Mouse (Mus musculus): Measurements from ENCODE around the gene Dennd2d. TPM values are rescaled to one million over a fixed set of nuclear protein-coding genes. Genes with fewer than 3 reads are reported as not detected.

Dennd2d gene
- polyA plus RNA-seq, 2 experiments, result 2.1 to 4.0 TPM

GRCm38 (mm10) chr3:106528032-106528431 lies 45.8 kb downstream of the Dennd2d start:
- no peak for TF ChIP-seq CTCF (IDR thresholded peaks at IDR 0.05; ENCODE audit: low read depth)
- no peak for TF ChIP-seq EP300 (IDR thresholded peaks at IDR 0.05; ENCODE audit: low read depth)
- ATAC-seq (ENCODE audit: insufficient read depth), result no peak
- Histone ChIP-seq H3K4me3 (ENCODE audit: insufficient read depth in 1 of 2, low read depth in 2 of 2, low read length in 2 of 2) (no peak overlapping the region), H3K9me3 (ENCODE audit: control insufficient read depth, low read length) (no peaks in the 10 kb centered on the region), H3K4me2 (ENCODE audit: low read depth) (no peak overlapping the region), H3K9ac (replicated peaks) (no peak overlapping the region), H3K27ac (no peak overlapping the region), H3K27me3 (ENCODE audit: control insufficient read depth, insufficient read depth, low read length) (no peaks in the 10 kb centered on the region), H3K4me1 (replicated peaks; ENCODE audit: control insufficient read depth in 2 of 2, insufficient read depth in 2 of 2, low read length in 1 of 2) (no peaks in the 10 kb centered on the region), H3K36me3 (replicated peaks; ENCODE audit: control insufficient read depth, insufficient read depth, low read depth) (no peaks in the 10 kb centered on the region; the same call in 1 of the 2 replicates)
- no peak for DNase-seq (ENCODE audit: low read depth in 3 of 3, low spot score in 3 of 3)
- 70% methylated on average over 2 of the region's 2 CpGs for WGBS (ENCODE audit: insufficient replicate concordance)

GRCm38 (mm10) chr3:106533277-106533676 lies 51.1 kb downstream of the Dennd2d start:
- ATAC-seq (ENCODE audit: insufficient read depth), result 0 out of 2 replicates have a peak, but pooled peaks have one; percentile 11
- WGBS (ENCODE audit: insufficient replicate concordance), result 36% methylated on average over 2 of the region's 2 CpGs

GRCm38 (mm10) chr3:106544721-106545316 lies 62.6 kb downstream of the Dennd2d start:
- H3K4me3 ChIP-seq (ENCODE audit: insufficient read depth in 1 of 2, low read depth in 2 of 2, low read length in 2 of 2), result no peak overlapping the region
- DNase-seq (ENCODE audit: low read depth in 3 of 3, low spot score in 3 of 3), result no peak

More at GRCm38 (mm10) chr3:106533277-106533676, 51.1 kb downstream of the Dennd2d start:
- no peak for DNase-seq (ENCODE audit: low read depth in 3 of 3, low spot score in 3 of 3)
- Histone ChIP-seq H3K27ac (no peak overlapping the region), H3K4me1 (replicated peaks; ENCODE audit: control insufficient read depth in 2 of 2, insufficient read depth in 2 of 2, low read length in 1 of 2) (no peaks in the 10 kb centered on the region), H3K9ac (replicated peaks) (no peak overlapping the region), H3K4me3 (ENCODE audit: insufficient read depth in 1 of 2, low read depth in 2 of 2, low read length in 2 of 2) (no peak overlapping the region), H3K27me3 (ENCODE audit: control insufficient read depth, insufficient read depth, low read length) (no peaks in the 10 kb centered on the region), H3K4me2 (ENCODE audit: low read depth) (no peak overlapping the region), H3K9me3 (ENCODE audit: control insufficient read depth, low read length) (no peaks in the 10 kb centered on the region), H3K36me3 (replicated peaks; ENCODE audit: control insufficient read depth, insufficient read depth, low read depth) (no peaks in the 10 kb centered on the region; the same call in none of the 2 replicates)
- TF ChIP-seq CTCF (IDR thresholded peaks at IDR 0.05; ENCODE audit: low read depth) (no peak), EP300 (IDR thresholded peaks at IDR 0.05; ENCODE audit: low read depth) (no peak)

GRCm38 (mm10) chr3:106547171-106547923 lies 65.1 kb downstream of the Dennd2d start, which contains the start of the genes Dram2 and Cept1:
TSS of gene Dram2 (plus strand) at chr3:106547798.
TSS of gene Cept1 (minus strand) at chr3:106547802.
- peak within 1 kb of the TSS; percentile 62 for H3K27ac ChIP-seq
- H3K27me3 ChIP-seq (ENCODE audit: control insufficient read depth, insufficient read depth, low read length), result no peaks in the 10 kb centered on the region
- H3K4me3 ChIP-seq (ENCODE audit: insufficient read depth in 1 of 2, low read depth in 2 of 2, low read length in 2 of 2), result peak within 1 kb of the TSS; percentile 78 to 86
- H3K4me1 ChIP-seq (replicated peaks; ENCODE audit: control insufficient read depth in 2 of 2, insufficient read depth in 2 of 2, low read length in 1 of 2), result peaks cover 8 to 10% of the 10 kb centered on the region in 2 experiments; a peak in 3 of 4 replicates
- DNase-seq (ENCODE audit: low read depth in 3 of 3, low spot score in 3 of 3) (peak; percentile 90 to 91 (median 90)), ATAC-seq (ENCODE audit: insufficient read depth) (peak; percentile 96)
- peak within 1 kb of the TSS; percentile 79 for H3K4me2 ChIP-seq (ENCODE audit: low read depth)
- under 1% methylated on average over 63 of the region's 63 CpGs for WGBS (ENCODE audit: insufficient replicate concordance)
- H3K9ac ChIP-seq (replicated peaks), result peak within 1 kb of the TSS; percentile 86
- no peaks in the 10 kb centered on the region for H3K9me3 ChIP-seq (ENCODE audit: control insufficient read depth, low read length)
- TF ChIP-seq EP300 (IDR thresholded peaks at IDR 0.05; ENCODE audit: low read depth), result no peak
- 0 out of 2 replicates have a peak, but pooled peaks cover 1% of the 10 kb centered on the region for H3K36me3 ChIP-seq (replicated peaks; ENCODE audit: control insufficient read depth, insufficient read depth, low read depth)

More at GRCm38 (mm10) chr3:106544721-106545316, 62.6 kb downstream of the Dennd2d start:
- Histone ChIP-seq H3K9me3 (ENCODE audit: control insufficient read depth, low read length) (no peaks in the 10 kb centered on the region), H3K4me2 (ENCODE audit: low read depth) (peak overlapping the region; percentile 79), H3K36me3 (replicated peaks; ENCODE audit: control insufficient read depth, insufficient read depth, low read depth) (no peaks in the 10 kb centered on the region), H3K27me3 (ENCODE audit: control insufficient read depth, insufficient read depth, low read length) (no peaks in the 10 kb centered on the region), H3K9ac (replicated peaks) (no peak overlapping the region), H3K4me1 (replicated peaks; ENCODE audit: control insufficient read depth in 2 of 2, insufficient read depth in 2 of 2, low read length in 1 of 2) (peaks cover 8 to 10% of the 10 kb centered on the region in 2 experiments; a peak in 3 of 4 replicates), H3K27ac (no peak overlapping the region)
- TF ChIP-seq CTCF (IDR thresholded peaks at IDR 0.05; ENCODE audit: low read depth) (no peak), EP300 (IDR thresholded peaks at IDR 0.05; ENCODE audit: low read depth) (no peak)
- WGBS (ENCODE audit: insufficient replicate concordance), result 73% methylated on average over 8 of the region's 8 CpGs
- no peak for ATAC-seq (ENCODE audit: insufficient read depth)

Data from liver, embryonic 14.5 days (tissue).